Mouse (Mus musculus): ENCODE measurements around the gene Inpp5f. TPM values are rescaled to one million over a fixed set of nuclear protein-coding genes. Genes with fewer than 3 reads are reported as not detected.

Gene Inpp5f
- polyA plus RNA-seq, 1 experiment from 2014 or later, result 20.1 TPM

- Histone ChIP-seq H3K27ac (replicated peaks; ENCODE audit: low read depth, low read length) (peak within 1 kb of the TSS; percentile 87), H3K4me2 (ENCODE audit: low read depth, low read length) (peak within 1 kb of the TSS; percentile 91), H3K36me3 (ENCODE audit: control insufficient read depth, insufficient read depth, low read length) (no peaks in the 10 kb centered on the region), H3K4me3 (ENCODE audit: low read depth, low read length) (peak within 1 kb of the TSS; percentile 99), H3K9me3 (ENCODE audit: control insufficient read depth, low read length) (no peaks in the 10 kb centered on the region), H3K4me1 (ENCODE audit: control insufficient read depth, insufficient read depth, low read length) (peaks cover 13% of the 10 kb centered on the region), H3K9ac (ENCODE audit: low read depth, low read length) (peak within 1 kb of the TSS; percentile 95), H3K27me3 (replicated peaks; ENCODE audit: control insufficient read depth, insufficient read depth, low read length) (no peaks in the 10 kb centered on the region)
- 0% methylated on average over 24 of the region's 35 CpGs for WGBS
- ATAC-seq (ENCODE audit: low read depth) (peak; percentile 87), DNase-seq (ENCODE audit: low spot score) (peak; percentile 98)
Observed at GRCm38 (mm10) chr7:128740334-128740733, 129.2 kb downstream of the Inpp5f start, which contains the start of gene Mcmbp. TSS of gene Mcmbp (minus strand) at chr7:128740495.

- Histone ChIP-seq H3K9me3 (ENCODE audit: control insufficient read depth, low read length) (no peaks in the 10 kb centered on the region), H3K9ac (ENCODE audit: low read depth, low read length) (no peak overlapping the region), H3K4me2 (ENCODE audit: low read depth, low read length) (peak overlapping the region; percentile 86), H3K27me3 (replicated peaks; ENCODE audit: control insufficient read depth, insufficient read depth, low read length) (no peaks in the 10 kb centered on the region), H3K4me3 (ENCODE audit: low read depth, low read length) (peak overlapping the region; percentile 82), H3K36me3 (ENCODE audit: control insufficient read depth, insufficient read depth, low read length) (no peaks in the 10 kb centered on the region), H3K27ac (replicated peaks; ENCODE audit: low read depth, low read length) (0 out of 2 replicates have a peak overlapping the region, but pooled peaks have one; percentile 61), H3K4me1 (ENCODE audit: control insufficient read depth, insufficient read depth, low read length) (peaks cover 13% of the 10 kb centered on the region)
- ATAC-seq (ENCODE audit: low read depth) (no peak), DNase-seq (ENCODE audit: low spot score) (no peak)
- 62% methylated on average over 2 of the region's 2 CpGs for WGBS
Observed at GRCm38 (mm10) chr7:128743898-128744297, 132.8 kb downstream of the Inpp5f start.

GRCm38 (mm10) chr7:128744684-128745485, 133.8 kb downstream of the Inpp5f start, which contains the start of gene Sec23ip:
TSS of gene Sec23ip (plus strand) at chr7:128744943.
- Histone ChIP-seq H3K9me3 (ENCODE audit: control insufficient read depth, low read length) (no peaks in the 10 kb centered on the region), H3K27me3 (replicated peaks; ENCODE audit: control insufficient read depth, insufficient read depth, low read length) (no peaks in the 10 kb centered on the region), H3K4me3 (ENCODE audit: low read depth, low read length) (peak within 1 kb of the TSS; percentile 82), H3K4me2 (ENCODE audit: low read depth, low read length) (peak within 1 kb of the TSS; percentile 86), H3K27ac (replicated peaks; ENCODE audit: low read depth, low read length) (peak within 1 kb of the TSS; percentile 70), H3K9ac (ENCODE audit: low read depth, low read length) (peak within 1 kb of the TSS; percentile 96), H3K36me3 (ENCODE audit: control insufficient read depth, insufficient read depth, low read length) (peaks cover 2% of the 10 kb centered on the region; the same call in 1 of the 2 replicates), H3K4me1 (ENCODE audit: control insufficient read depth, insufficient read depth, low read length) (peaks cover 10% of the 10 kb centered on the region)
- ATAC-seq (ENCODE audit: low read depth), result peak; percentile 92
- DNase-seq (ENCODE audit: low spot score), result peak; percentile 100
- under 1% methylated on average over 51 of the region's 55 CpGs for WGBS

Other genes starting within 250 kb of the Inpp5f start
- 15.8 and 20.7 TPM in 2 replicates for gene Rgs10, start 192.6 kb upstream of the Inpp5f start, polyA plus RNA-seq (2014; fragmentation: Nextera tagmentation; extraction: Ambion mirVana)
- gene Tial1, start 149.6 kb upstream of the Inpp5f start, polyA plus RNA-seq (2014; fragmentation: Nextera tagmentation; extraction: Ambion mirVana), result 38.4 and 40.1 TPM in 2 replicates
- 21.7 and 23.6 TPM in 2 replicates for gene Bag3, start 87.7 kb upstream of the Inpp5f start, polyA plus RNA-seq (2014; fragmentation: Nextera tagmentation; extraction: Ambion mirVana)
- gene Mcmbp, start 129.2 kb downstream of the Inpp5f start, polyA plus RNA-seq (2014; fragmentation: Nextera tagmentation; extraction: Ambion mirVana), result 57.9 and 62.9 TPM in 2 replicates
- gene Sec23ip, start 133.6 kb downstream of the Inpp5f start, polyA plus RNA-seq (2014; fragmentation: Nextera tagmentation; extraction: Ambion mirVana), result 37.5 and 37.7 TPM in 2 replicates

Measured in embryonic facial prominence, embryonic 14.5 days (tissue).